Mouse (Mus musculus) embryonic facial prominence, embryonic 12.5 days (tissue): ENCODE results near the gene Mrc1. TPM values are rescaled to one million over a fixed set of nuclear protein-coding genes. Genes with fewer than 3 reads are reported as not detected.
"Not testable (repeated sequence)": the region's sequence is repeated elsewhere in the genome, so short reads cannot be mapped to it uniquely, and the experiment has no call there.

Experiments used
- ATAC-seq: fragments of 200-750 bp; cut with Nextera tagmentation; 2 replicates; pipeline ENCODE4 v1.8.0; 2017; ENCODE audit not compliant: insufficient number of reproducible peaks, insufficient read depth, low FRiP score, low TSS enrichment
- H3K27ac ChIP-seq: fragments of 300-500 bp; sonication (generic); 2 replicates; pipeline ENCODE4 v1.5.1; 2016; ENCODE audit warnings: mild to moderate bottlenecking
- H3K27me3 ChIP-seq: fragments of 300-500 bp; sonication (generic); 2 replicates; pipeline ENCODE4 v1.6.1; 2016; ENCODE audit warnings: mild to moderate bottlenecking, moderate library complexity
- H3K36me3 ChIP-seq: fragments of 300-500 bp; sonication (generic); 2 replicates; pipeline ENCODE4 v1.6.1; 2016; ENCODE audit warnings: mild to moderate bottlenecking
- H3K4me1 ChIP-seq: fragments of 300-500 bp; sonication (generic); 2 replicates; pipeline ENCODE4 v1.6.1; 2016
- H3K4me2 ChIP-seq: fragments of 300-500 bp; sonication (generic); replicated peaks from 2 replicates; pipeline ENCODE4 v1.6.1; 2016; ENCODE audit warnings: mild to moderate bottlenecking, moderate library complexity
- H3K4me3 ChIP-seq: fragments of 300-500 bp; sonication (generic); 2 replicates; pipeline ENCODE4 v1.5.1; 2016; ENCODE audit warnings: mild to moderate bottlenecking
- H3K9ac ChIP-seq: fragments of 300-500 bp; sonication (generic); 2 replicates; pipeline ENCODE4 v1.6.1; 2016; ENCODE audit warnings: mild to moderate bottlenecking, moderate library complexity
- H3K9me3 ChIP-seq: fragments of 300-500 bp; sonication (generic); 2 replicates; pipeline ENCODE4 v1.6.1; 2016; ENCODE audit warnings: mild to moderate bottlenecking, moderate library complexity
- WGBS: fragments of 180-500 bp; shearing (Covaris S2); methylation state at CpG from one replicate; pipeline ENCODE4 v1.1.7; 2016; 5-methylcytosine and 5-hydroxymethylcytosine counted together
- polyA plus RNA-seq: library from polyadenylated mRNA; unstranded; fragments of >200 nt; fragmentation: Nextera tagmentation; extraction: Ambion mirVana; gene quantifications from 2 replicates; pipeline ENCODE4 v1.2.1, GENCODE M21; 2016

Mrc1 gene
- polyA plus RNA-seq = 3.8 and 3.9 TPM in 2 replicates

DNA sequence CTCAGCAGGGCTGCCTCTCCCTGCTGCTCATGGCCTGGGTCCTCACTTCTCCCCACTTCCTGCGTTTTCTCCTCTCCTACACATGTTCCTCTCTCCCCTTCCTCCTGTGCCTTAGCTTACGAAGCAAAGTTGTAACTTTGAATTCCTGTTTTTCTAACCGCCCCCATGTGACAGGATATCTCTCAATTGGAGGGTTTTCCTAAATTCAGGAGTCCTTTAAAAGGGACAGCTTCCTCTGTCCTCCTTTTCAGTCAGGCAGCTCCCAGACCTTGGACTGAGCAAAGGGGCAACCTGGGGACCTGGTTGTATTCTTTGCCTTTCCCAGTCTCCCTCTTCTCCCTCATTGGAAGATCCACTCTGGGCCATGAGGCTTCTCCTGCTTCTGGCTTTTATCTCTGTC lies at the start of gene Mrc1:
Mrc1 (plus strand) TSS at position 244 of the 400 bp plus-strand sequence.
- no peaks in the 10 kb centered on the region for H3K36me3 ChIP-seq
- no peaks in the 10 kb centered on the region for H3K27me3 ChIP-seq
- no peak within 1 kb of the TSS for H3K9ac ChIP-seq
- no peaks in the 10 kb centered on the region for H3K4me1 ChIP-seq
- no peak for ATAC-seq
- no peak within 1 kb of the TSS for H3K27ac ChIP-seq
- WGBS = 50% methylated on average over 3 of the region's 3 CpGs
- no peak within 1 kb of the TSS for H3K4me3 ChIP-seq
- H3K9me3 ChIP-seq = no peaks in the 10 kb centered on the region
- no peak within 1 kb of the TSS for H3K4me2 ChIP-seq

DNA sequence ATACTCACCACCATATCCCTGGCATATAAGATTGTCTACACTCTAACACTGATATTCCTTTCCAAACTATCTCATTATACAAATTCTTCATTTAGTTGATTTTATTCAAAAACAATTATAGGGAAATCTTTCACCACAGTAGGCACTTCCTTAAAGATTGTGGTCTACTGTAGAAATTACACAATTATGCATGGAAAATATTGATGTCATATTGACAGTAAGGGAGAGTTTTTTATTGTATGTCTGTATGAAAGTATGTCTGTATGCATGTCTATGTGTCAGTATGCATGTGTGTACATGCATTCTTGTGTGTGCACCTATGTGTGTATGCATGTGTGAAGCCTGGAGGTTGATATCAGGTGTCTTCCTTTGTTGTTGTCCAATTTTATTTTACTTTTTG lies 44.8 kb upstream of the Mrc1 start:
- no peak for ATAC-seq
- no peak overlapping the region for H3K4me3 ChIP-seq

DNA sequence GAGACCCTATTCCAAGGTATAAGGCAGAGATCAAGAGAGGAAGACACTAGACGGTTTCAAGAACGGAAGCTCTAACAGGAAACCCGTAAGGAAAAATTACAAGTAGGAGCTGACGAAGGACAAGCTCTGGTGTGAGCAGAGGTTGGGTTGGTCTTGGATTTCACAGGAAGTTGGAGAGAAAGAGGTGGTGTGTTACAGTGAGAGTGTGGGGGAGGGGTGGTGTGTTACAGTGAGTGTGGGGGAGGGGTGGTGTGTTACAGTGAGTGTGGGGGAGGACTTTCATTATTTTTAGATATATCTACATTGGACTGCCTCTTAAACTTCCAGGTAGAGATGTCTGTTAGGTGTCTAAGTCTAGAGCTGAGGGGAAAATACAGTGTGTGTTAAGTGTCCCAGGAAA lies 38.5 kb upstream of the Mrc1 start:
- 63% methylated on average over 4 of the region's 4 CpGs for WGBS
- ATAC-seq = no peak
- H3K4me3 ChIP-seq = no peak overlapping the region
- H3K36me3 ChIP-seq = no peaks in the 10 kb centered on the region
- no peak overlapping the region for H3K9ac ChIP-seq
- H3K27me3 ChIP-seq = no peaks in the 10 kb centered on the region
- no peak overlapping the region for H3K27ac ChIP-seq
- no peak overlapping the region for H3K4me2 ChIP-seq
- no peaks in the 10 kb centered on the region for H3K4me1 ChIP-seq
- no peaks in the 10 kb centered on the region for H3K9me3 ChIP-seq

More for the DNA sequence above, 44.8 kb upstream of the Mrc1 start:
- H3K4me2 ChIP-seq = no peak overlapping the region
- H3K4me1 ChIP-seq = no peaks in the 10 kb centered on the region
- H3K9ac ChIP-seq = no peak overlapping the region
- H3K36me3 ChIP-seq = no peaks in the 10 kb centered on the region
- no peak overlapping the region for H3K27ac ChIP-seq
- no peaks in the 10 kb centered on the region for H3K27me3 ChIP-seq
- H3K9me3 ChIP-seq = no peaks in the 10 kb centered on the region

DNA sequence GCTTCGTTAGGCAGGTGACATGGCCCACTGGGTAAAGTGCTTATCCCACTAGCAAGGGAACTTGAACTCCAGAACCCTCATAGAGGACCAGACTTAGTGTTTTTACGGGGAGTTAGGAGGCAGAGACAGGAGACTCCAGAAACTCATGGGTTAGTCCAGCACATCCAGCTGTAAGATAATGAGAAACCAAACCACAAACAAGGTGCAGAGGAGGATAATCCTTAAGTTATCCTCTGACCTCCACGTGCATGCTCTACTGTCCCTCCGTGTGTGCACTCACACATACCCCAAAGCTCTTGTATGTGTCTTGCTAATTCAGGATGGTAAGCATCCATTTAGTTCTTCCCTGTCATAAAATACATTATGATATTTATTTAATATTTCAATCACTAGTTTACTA lies 37.6 kb upstream of the Mrc1 start:
- ATAC-seq = no peak
- H3K4me3 ChIP-seq = no peak overlapping the region

DNA sequence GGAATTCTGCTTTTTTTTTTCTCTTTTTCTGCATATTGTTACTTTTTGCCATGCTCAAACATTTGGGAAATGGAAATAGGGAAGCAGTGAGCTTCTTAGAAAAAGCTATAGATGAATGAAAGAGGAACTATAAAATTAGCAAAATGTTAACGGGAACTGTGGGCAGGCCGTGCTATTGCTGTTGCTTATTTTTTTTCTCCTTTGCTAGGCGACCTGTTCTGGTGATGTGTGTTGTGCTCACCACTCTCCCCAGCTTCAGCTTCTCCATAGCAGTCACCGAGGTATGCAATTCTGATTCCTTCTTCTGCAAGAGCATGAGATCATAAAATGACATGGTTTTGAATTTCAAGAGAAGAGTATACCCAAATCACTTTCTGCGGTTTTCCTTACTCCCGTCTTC lies 37.1 kb upstream of the Mrc1 start:
- Histone ChIP-seq H3K4me2 (no peak overlapping the region), H3K36me3 (no peaks in the 10 kb centered on the region), H3K27ac (no peak overlapping the region), H3K9ac (no peak overlapping the region), H3K4me3 (no peak overlapping the region), H3K9me3 (no peaks in the 10 kb centered on the region), H3K4me1 (no peaks in the 10 kb centered on the region), H3K27me3 (no peaks in the 10 kb centered on the region)
- WGBS = 59% methylated on average over 6 of the region's 6 CpGs
- ATAC-seq = no peak

More for the DNA sequence above, 37.6 kb upstream of the Mrc1 start:
- Histone ChIP-seq H3K27ac (no peak overlapping the region), H3K36me3 (no peaks in the 10 kb centered on the region), H3K9me3 (no peaks in the 10 kb centered on the region), H3K9ac (no peak overlapping the region), H3K4me1 (no peaks in the 10 kb centered on the region), H3K27me3 (no peaks in the 10 kb centered on the region), H3K4me2 (no peak overlapping the region)
- 81% methylated on average over 4 of the region's 4 CpGs for WGBS

DNA sequence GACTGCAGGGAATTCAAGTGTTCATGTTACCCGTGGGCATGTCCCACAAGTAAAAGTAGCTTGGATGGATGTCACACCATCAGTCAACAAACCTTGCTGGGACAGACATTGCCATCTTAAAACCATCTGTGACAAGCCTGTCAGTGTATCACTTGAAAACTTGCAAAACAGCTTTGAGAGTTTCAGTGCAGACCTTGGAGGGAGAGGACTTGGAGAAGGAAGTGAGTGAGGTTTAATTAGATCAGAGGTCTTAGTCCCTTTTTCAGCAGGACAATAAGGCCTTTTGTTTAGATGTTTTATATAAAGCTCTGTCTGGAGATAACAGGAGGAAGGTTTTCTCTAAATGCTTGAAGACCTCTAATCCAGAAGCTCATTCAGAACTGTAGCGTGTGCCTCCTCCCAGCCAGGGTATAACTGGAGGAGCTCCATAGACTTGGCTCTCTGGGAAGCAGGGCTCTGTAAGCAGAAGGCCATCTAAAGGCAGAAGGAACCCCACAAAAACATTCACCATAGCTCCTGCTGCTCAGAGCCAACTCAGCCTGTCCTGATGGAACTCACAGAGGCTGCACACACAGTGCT lies 30.8 kb upstream of the Mrc1 start:
- not testable (repeated sequence) for H3K9ac ChIP-seq, H3K27me3 ChIP-seq, H3K27ac ChIP-seq, H3K9me3 ChIP-seq, H3K4me2 ChIP-seq, H3K36me3 ChIP-seq, H3K4me1 ChIP-seq, ATAC-seq, H3K4me3 ChIP-seq
- 86% methylated on average over 1 of the region's 2 CpGs for WGBS

DNA sequence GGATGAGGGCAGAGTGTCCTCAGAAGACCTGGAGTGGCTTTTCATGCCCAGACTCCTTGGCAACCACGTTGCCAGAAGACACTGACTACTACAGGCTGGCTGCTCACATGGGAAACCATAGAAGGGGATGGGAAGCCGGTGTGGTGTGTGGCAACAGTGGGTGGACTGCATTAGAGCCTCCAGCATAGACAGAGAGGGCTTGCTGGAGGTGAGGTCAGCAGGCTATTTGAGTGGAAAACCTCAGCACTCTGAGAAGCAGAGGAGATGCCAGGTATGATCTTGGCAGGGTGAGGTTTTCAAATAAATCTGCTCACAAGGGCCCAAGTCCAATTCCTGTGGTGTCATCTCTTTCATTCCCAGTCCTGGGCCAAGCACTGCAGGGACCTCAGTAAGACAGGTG lies 29.6 kb upstream of the Mrc1 start:
- no peak for ATAC-seq
- Histone ChIP-seq H3K27ac (no peak overlapping the region), H3K27me3 (no peaks in the 10 kb centered on the region), H3K9me3 (no peaks in the 10 kb centered on the region), H3K36me3 (no peaks in the 10 kb centered on the region), H3K4me3 (no peak overlapping the region), H3K4me1 (no peaks in the 10 kb centered on the region), H3K9ac (no peak overlapping the region), H3K4me2 (no peak overlapping the region)
- WGBS = 58% methylated on average over 2 of the region's 2 CpGs

DNA sequence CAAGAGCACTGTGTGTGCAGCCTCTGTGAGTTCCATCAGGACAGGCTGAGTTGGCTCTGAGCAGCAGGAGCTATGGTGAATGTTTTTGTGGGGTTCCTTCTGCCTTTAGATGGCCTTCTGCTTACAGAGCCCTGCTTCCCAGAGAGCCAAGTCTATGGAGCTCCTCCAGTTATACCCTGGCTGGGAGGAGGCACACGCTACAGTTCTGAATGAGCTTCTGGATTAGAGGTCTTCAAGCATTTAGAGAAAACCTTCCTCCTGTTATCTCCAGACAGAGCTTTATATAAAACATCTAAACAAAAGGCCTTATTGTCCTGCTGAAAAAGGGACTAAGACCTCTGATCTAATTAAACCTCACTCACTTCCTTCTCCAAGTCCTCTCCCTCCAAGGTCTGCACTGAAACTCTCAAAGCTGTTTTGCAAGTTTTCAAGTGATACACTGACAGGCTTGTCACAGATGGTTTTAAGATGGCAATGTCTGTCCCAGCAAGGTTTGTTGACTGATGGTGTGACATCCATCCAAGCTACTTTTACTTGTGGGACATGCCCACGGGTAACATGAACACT lies 28.2 kb upstream of the Mrc1 start:
- not testable (repeated sequence) for H3K9ac ChIP-seq, H3K27me3 ChIP-seq, H3K9me3 ChIP-seq, H3K4me3 ChIP-seq, H3K4me2 ChIP-seq, H3K27ac ChIP-seq, H3K36me3 ChIP-seq, ATAC-seq, H3K4me1 ChIP-seq
- WGBS = no CpG with 5 or more reads among the region's 2 CpGs

DNA sequence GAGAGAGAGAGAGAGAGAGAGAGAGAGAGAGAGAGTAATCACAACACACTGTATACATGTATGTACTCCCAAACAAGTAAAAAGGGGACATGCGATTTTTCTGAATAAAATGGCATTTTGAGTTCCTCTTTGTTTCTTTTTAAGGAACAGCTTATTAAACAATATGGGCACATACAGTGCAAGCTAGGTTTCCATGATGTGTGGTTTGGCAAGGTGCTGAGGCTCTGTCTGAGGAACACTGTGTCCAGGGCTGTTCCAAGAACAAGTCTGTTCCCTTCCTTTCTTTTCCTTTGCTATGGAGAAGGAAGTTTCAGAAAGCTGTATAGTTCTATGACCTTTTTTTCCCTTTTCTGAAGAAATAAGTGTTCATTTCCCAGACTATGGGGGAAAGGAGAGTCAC lies 24.9 kb upstream of the Mrc1 start:
- Histone ChIP-seq H3K27me3 (no peaks in the 10 kb centered on the region), H3K9me3 (no peaks in the 10 kb centered on the region), H3K36me3 (no peaks in the 10 kb centered on the region), H3K4me2 (no peak overlapping the region), H3K4me3 (no peak overlapping the region), H3K4me1 (no peaks in the 10 kb centered on the region), H3K9ac (no peak overlapping the region), H3K27ac (no peak overlapping the region)
- no peak for ATAC-seq
- 85% methylated on average over 1 of the region's 1 CpGs for WGBS

DNA sequence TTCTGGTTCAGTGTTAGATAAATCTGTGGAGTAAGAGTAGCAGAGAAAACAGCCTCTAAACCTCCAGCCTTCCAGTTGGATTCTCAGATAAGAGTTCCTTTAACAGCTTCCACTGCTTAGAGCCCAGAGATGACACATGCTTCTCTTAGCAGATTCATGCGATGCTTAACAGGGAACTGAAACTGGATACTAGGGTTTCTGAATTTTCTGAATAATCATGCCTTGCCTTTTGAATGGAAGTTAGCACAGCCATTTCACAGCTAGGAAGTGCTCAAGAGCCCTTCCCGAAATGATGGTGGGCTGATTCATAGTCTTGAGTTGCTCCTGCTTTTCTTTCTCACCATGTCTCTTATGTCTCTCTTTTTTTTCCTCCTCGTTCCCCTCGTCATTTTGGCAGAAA lies 22.4 kb upstream of the Mrc1 start:
- Histone ChIP-seq H3K9ac (no peak overlapping the region), H3K4me2 (no peak overlapping the region), H3K36me3 (no peaks in the 10 kb centered on the region), H3K27me3 (no peaks in the 10 kb centered on the region), H3K27ac (no peak overlapping the region), H3K9me3 (no peaks in the 10 kb centered on the region), H3K4me1 (no peaks in the 10 kb centered on the region), H3K4me3 (no peak overlapping the region)
- 70% methylated on average over 4 of the region's 4 CpGs for WGBS
- no peak for ATAC-seq

DNA sequence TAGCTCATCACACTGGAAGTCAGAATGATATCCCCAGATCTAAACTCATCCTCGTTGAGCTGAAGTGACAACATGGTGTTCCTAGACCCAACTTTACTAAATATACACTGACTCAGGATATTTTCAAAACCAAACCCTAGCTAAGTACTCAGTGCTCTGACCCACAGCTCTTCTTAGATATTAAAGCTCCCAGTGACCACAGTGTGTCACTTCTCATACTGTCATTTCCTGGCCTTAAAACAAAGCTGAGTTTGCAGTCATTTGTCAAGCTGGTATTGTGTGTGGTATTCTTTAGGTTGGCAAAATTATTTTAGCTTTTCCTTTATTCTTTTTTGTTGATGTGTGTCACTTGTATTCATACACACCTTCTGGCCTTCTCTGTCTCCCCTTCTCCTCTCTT lies 18.5 kb upstream of the Mrc1 start:
- H3K27me3 ChIP-seq = no peaks in the 10 kb centered on the region
- H3K4me2 ChIP-seq = no peak overlapping the region
- H3K36me3 ChIP-seq = no peaks in the 10 kb centered on the region
- 83% methylated on average over 1 of the region's 1 CpGs for WGBS
- no peak overlapping the region for H3K27ac ChIP-seq
- ATAC-seq = no peak
- no peaks in the 10 kb centered on the region for H3K9me3 ChIP-seq
- no peaks in the 10 kb centered on the region for H3K4me1 ChIP-seq
- H3K9ac ChIP-seq = no peak overlapping the region
- no peak overlapping the region for H3K4me3 ChIP-seq

DNA sequence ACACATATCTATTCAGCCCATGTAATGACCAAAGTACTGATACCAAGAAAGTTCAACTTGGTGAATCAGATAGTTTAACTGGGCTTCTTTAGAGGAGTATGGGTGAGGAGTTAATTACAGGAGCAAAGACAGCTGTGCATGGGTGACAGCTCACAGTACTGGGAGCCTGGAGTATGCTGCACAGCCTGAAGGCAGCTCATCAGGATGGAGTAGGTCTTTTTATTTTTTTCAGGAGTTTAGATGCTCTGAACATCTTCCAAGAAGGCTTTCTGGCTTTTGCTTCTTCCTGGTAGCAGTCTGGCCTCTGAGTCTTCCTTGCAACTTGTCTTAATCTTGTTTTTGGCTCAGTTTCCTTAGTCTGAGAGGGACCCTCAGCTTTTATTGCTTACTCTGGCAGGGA lies 17.6 kb upstream of the Mrc1 start:
- no peak overlapping the region for H3K4me2 ChIP-seq
- no peaks in the 10 kb centered on the region for H3K9me3 ChIP-seq
- no peaks in the 10 kb centered on the region for H3K27me3 ChIP-seq
- H3K27ac ChIP-seq = no peak overlapping the region
- no peak overlapping the region for H3K9ac ChIP-seq
- no peaks in the 10 kb centered on the region for H3K36me3 ChIP-seq
- ATAC-seq = no peak
- H3K4me1 ChIP-seq = no peaks in the 10 kb centered on the region
- H3K4me3 ChIP-seq = no peak overlapping the region

DNA sequence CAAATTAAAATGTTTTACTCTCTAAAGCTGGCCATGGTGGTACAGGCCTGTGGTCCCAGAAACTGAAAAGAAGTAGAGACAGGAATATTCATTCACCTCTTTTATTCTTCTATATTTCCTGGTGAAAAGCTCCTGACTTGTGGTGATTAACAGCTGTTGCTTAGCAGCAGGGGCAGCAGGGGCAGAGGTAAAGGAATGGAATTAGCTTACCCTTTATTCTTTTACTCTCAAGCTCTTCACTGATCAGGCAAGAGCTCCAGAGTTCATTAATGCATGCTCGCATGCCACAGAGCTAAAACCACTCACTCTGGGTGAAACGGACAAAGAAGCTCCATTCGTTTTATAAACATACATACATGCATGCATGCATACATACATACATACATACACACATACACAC lies 14.4 kb upstream of the Mrc1 start:
- H3K9ac ChIP-seq = no peak overlapping the region
- whole genome bisulfite sequencing = 59% methylated on average over 3 of the region's 3 CpGs
- H3K27ac ChIP-seq = no peak overlapping the region
- H3K27me3 ChIP-seq = no peaks in the 10 kb centered on the region
- no peaks in the 10 kb centered on the region for H3K36me3 ChIP-seq
- H3K4me2 ChIP-seq = no peak overlapping the region
- H3K4me3 ChIP-seq = no peak overlapping the region
- H3K4me1 ChIP-seq = no peaks in the 10 kb centered on the region
- no peaks in the 10 kb centered on the region for H3K9me3 ChIP-seq
- no peak for ATAC-seq
